Mouse (Mus musculus): ENCODE data around the gene Pigl.

- TF ChIP-seq CTCF (IDR thresholded peaks at IDR 0.05; ENCODE audit: low read depth) (no peak), EP300 (IDR thresholded peaks at IDR 0.05; ENCODE audit: low read depth) (no peak)
Measured at GRCm38 (mm10) chr11:62426266-62426665, 32.0 kb upstream of the Pigl start.

Measured in liver, embryonic 14.5 days (tissue).